Mouse (Mus musculus): ENCODE results near the gene Psma6. TPM values are rescaled to one million over a fixed set of nuclear protein-coding genes. Genes with fewer than 3 reads are reported as not detected.

Gene Psma6
- polyA plus RNA-seq, 1 experiment from 2014 or later: 358 TPM

DNA sequence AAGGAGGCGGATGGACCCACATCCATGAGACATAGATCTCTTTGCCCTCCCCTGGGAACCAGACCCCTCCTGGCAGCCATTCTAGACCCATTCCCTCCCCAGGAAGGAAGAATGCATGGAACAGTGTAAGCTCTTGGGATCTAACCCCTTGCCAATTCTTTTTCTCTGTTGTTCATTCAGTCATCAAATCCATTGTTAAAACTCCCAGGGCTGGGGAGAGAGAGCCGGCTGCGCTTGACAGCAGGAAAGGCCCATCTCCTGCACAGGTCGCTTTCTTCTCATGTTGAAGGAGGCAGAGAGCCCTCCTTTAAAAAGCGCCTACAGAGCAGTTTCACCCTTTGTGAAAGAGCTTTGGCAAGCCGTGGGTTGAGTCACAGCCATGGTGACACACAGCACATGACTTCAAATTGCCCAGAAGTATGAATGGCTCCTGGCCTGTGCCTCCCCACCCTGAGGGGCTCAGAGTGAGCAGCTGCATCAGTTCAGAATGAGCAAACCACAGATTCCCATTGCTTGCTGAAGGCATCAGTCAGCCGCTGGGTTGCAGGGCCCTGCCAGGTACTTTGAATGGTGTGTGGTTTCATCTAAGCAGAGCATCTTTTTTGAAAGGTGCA is 82.2 kb downstream of the Psma6 start:
- peaks cover 11% of the 10 kb centered on the region for H3K4me1 ChIP-seq (replicated peaks; ENCODE audit: control insufficient read depth, insufficient read depth)

DNA sequence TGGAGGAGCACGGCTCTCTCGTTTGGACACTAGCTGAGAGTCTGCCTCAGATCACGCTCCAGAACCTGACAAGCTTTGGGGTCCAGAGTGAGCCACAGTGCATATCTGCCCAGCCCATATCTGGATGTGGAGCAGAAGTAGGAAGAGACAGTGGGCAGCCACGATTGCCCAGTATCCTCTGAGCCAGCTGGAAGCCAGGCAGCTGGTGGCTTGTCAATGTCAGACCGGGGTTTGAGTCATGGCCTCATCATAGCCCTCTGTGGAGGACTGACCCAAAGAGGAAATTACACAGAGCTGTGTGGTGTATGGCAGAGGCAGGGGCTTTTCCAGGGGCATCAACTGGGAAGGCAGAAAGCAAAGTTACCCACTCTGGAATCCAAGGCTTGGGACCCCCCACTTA is 82.8 kb downstream of the Psma6 start:
- Histone ChIP-seq H3K27ac (replicated peaks) (peak overlapping the region; percentile 75; the same call in 1 of the 2 replicates), H3K4me3 (ENCODE audit: low read depth, low read length) (no peak overlapping the region), H3K9me3 (ENCODE audit: control insufficient read depth, low read length) (no peaks in the 10 kb centered on the region), H3K9ac (ENCODE audit: low read length) (no peak overlapping the region), H3K27me3 (ENCODE audit: control insufficient read depth, insufficient read depth, low read length) (no peaks in the 10 kb centered on the region), H3K4me1 (replicated peaks; ENCODE audit: control insufficient read depth, insufficient read depth) (peaks cover 7% of the 10 kb centered on the region), H3K4me2 (replicated peaks; ENCODE audit: low read depth) (no peak overlapping the region), H3K36me3 (ENCODE audit: control insufficient read depth, insufficient read depth, low read length) (no peaks in the 10 kb centered on the region)
- ATAC-seq (ENCODE audit: low FRiP score, low TSS enrichment) (no peak), DNase-seq (ENCODE audit: low spot score) (no peak)
- 54% methylated on average over 5 of the region's 5 CpGs for WGBS
- TF ChIP-seq CTCF (IDR thresholded peaks at IDR 0.05; ENCODE audit: low read depth) (no peak), EP300 (optimal IDR thresholded peaks at IDR 0.05) (no peak)

More for the DNA sequence above, 82.2 kb downstream of the Psma6 start:
- no peak overlapping the region for H3K9ac ChIP-seq (ENCODE audit: low read length)
- H3K27ac ChIP-seq (replicated peaks): peak overlapping the region; percentile 75
- no peak for TF ChIP-seq EP300 (optimal IDR thresholded peaks at IDR 0.05)
- TF ChIP-seq CTCF (IDR thresholded peaks at IDR 0.05; ENCODE audit: low read depth): no peak
- DNase-seq (ENCODE audit: low spot score) (no peak), ATAC-seq (ENCODE audit: low FRiP score, low TSS enrichment) (0 out of 2 replicates have a peak, but pooled peaks have one; percentile 10)
- 57% methylated on average over 7 of the region's 7 CpGs for WGBS
- no peaks in the 10 kb centered on the region for H3K9me3 ChIP-seq (ENCODE audit: control insufficient read depth, low read length)
- H3K4me3 ChIP-seq (ENCODE audit: low read depth, low read length): no peak overlapping the region
- H3K27me3 ChIP-seq (ENCODE audit: control insufficient read depth, insufficient read depth, low read length): no peaks in the 10 kb centered on the region
- no peaks in the 10 kb centered on the region for H3K36me3 ChIP-seq (ENCODE audit: control insufficient read depth, insufficient read depth, low read length)
- H3K4me2 ChIP-seq (replicated peaks; ENCODE audit: low read depth): no peak overlapping the region

DNA sequence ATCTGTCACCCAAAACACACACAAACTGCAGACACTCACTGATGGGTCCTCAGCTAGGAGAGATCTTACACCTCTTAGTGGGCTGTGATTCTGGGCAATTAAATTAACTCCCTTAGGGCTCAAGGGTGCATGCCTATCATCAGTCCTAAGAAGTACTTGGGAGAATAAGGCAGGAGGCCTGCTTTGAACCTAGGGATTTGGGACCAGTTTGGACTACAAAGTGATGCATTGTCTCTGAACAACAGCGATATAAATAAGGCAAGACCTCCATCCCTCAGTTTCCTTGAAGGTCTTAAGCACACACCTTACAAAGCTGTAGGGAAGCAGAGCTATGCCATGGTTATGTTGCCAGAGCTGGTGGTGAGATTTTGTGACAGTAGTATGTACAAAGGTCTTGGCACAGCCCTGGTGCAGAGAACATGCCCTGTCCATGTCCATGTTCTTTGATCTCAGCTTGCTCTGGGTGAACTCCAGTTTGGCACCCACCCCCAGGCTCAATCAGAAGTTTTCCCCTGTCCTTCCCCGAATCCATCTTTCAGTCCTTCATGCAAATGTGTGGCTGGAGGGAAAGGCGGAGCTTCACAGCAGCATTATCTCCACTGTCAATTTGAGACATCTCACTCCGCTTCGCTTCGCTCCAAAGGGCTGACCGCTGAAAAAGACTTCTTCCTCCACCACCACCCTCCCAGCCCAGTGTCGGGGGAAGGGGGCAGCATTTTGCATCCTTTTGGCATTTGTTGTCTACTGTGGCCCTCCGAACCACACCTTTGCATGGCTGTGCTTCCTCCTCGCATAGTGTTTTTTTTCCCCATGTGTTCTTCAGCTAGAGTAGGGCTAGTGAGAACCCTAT is 83.5 kb downstream of the Psma6 start:
- Histone ChIP-seq H3K9ac (ENCODE audit: low read length) (no peak overlapping the region), H3K4me2 (replicated peaks; ENCODE audit: low read depth) (no peak overlapping the region), H3K4me3 (ENCODE audit: low read depth, low read length) (no peak overlapping the region), H3K27ac (replicated peaks) (no peak overlapping the region), H3K9me3 (ENCODE audit: control insufficient read depth, low read length) (no peaks in the 10 kb centered on the region), H3K4me1 (replicated peaks; ENCODE audit: control insufficient read depth, insufficient read depth) (peaks cover 7% of the 10 kb centered on the region), H3K36me3 (ENCODE audit: control insufficient read depth, insufficient read depth, low read length) (no peaks in the 10 kb centered on the region), H3K27me3 (ENCODE audit: control insufficient read depth, insufficient read depth, low read length) (no peaks in the 10 kb centered on the region)
- DNase-seq (ENCODE audit: low spot score) (no peak), ATAC-seq (ENCODE audit: low FRiP score, low TSS enrichment) (no peak)
- 70% methylated on average over 10 of the region's 10 CpGs for WGBS
- TF ChIP-seq CTCF (IDR thresholded peaks at IDR 0.05; ENCODE audit: low read depth) (no peak), EP300 (optimal IDR thresholded peaks at IDR 0.05) (no peak)

Other genes starting within 250 kb of the Psma6 start
- 43.6 and 44.8 TPM in 2 replicates for gene Srp54b, start 229.1 kb upstream of the Psma6 start, polyA plus RNA-seq (2015; fragmentation: Nextera tagmentation; extraction: Ambion mirVana)
- gene 1700047I17Rik2, start 184.6 kb upstream of the Psma6 start, polyA plus RNA-seq (2015; fragmentation: Nextera tagmentation; extraction: Ambion mirVana): not detected in 2 replicates
- gene Srp54c, start 154.1 kb upstream of the Psma6 start, polyA plus RNA-seq (2015; fragmentation: Nextera tagmentation; extraction: Ambion mirVana): 61.4 and 61.6 TPM in 2 replicates
- gene 1110008L16Rik, start 84.6 kb upstream of the Psma6 start, polyA plus RNA-seq (2015; fragmentation: Nextera tagmentation; extraction: Ambion mirVana): 30.0 and 30.2 TPM in 2 replicates
- 7.2 and 8.0 TPM in 2 replicates for gene Ppp2r3c, start 81.2 kb upstream of the Psma6 start, polyA plus RNA-seq (2015; fragmentation: Nextera tagmentation; extraction: Ambion mirVana)
- gene Nfkbia, start 108.4 kb downstream of the Psma6 start, polyA plus RNA-seq (2015; fragmentation: Nextera tagmentation; extraction: Ambion mirVana): 110 and 119 TPM in 2 replicates
- not detected in 2 replicates for gene Aldoart2, start 181.0 kb downstream of the Psma6 start, polyA plus RNA-seq (2015; fragmentation: Nextera tagmentation; extraction: Ambion mirVana)
- gene Insm2, start 215.2 kb downstream of the Psma6 start, polyA plus RNA-seq (2015; fragmentation: Nextera tagmentation; extraction: Ambion mirVana): 0.04 and 0.10 TPM in 2 replicates

All from stomach, postnatal 0 days (tissue).